Comparison of ENCODE assay signal across 16 mouse cellular contexts in genomic region chr14:33305645-33306281, GRCm38 (mm10).
DNase-seq lines count a peak whose midpoint lies in the region; ATAC-seq lines count a peak whose summit lies in the region.
"Had no signal": no experiment of that assay in that cellular context is flagged by ENCODE, and none has a peak within 500 bp of the region (broad histone marks: within the 10 kb centered on the region; RNA-seq: fewer than 3 reads in every experiment).

No protein-coding gene starts in this region.

- ATAC-seq in heart, embryonic 14.5 days (ENCODE audit: insufficient number of reproducible peaks, insufficient read depth, low FRiP score, low read depth) = peak; percentile 55

- peak; percentile 38 to 42 for DNase-seq in heart, adult 18-20 months
- no peak for DNase-seq in heart, postnatal 36 days
- peak; percentile 19 for DNase-seq in right cerebral cortex, adult 18-20 months
- DNase-seq in right cerebral cortex, postnatal 4 days = no peak
- peak; percentile 61 for DNase-seq in testis, postnatal 14 days (ENCODE audit: low spot score)
- DNase-seq in limb, embryonic 10.5 days (ENCODE audit: low spot score) = no peak
- no peak for DNase-seq in urinary bladder, postnatal 36 days (ENCODE audit: low spot score in 2 of 2)
- DNase-seq: B cell, adult 2 months; cerebellum, adult 9-10 months; gastrocnemius, postnatal 10 days; kidney, adult 8-10 months; thymus, adult 2 months had no signal

- H3K4me1 ChIP-seq in heart, embryonic 14.5 days (ENCODE audit: control insufficient read depth in 2 of 2, insufficient read depth in 2 of 2, low read length in 2 of 2) = peaks cover 10% of the 10 kb centered on the region in 2 experiments; a peak in 2 of 4 replicates
- H3K4me1 ChIP-seq in limb, embryonic 10.5 days = peaks cover 3% of the 10 kb centered on the region; the same call in 1 of the 2 replicates
- H3K4me1 ChIP-seq: liver, embryonic 15.5 days had no signal

- 27% methylated on average over 12 of the region's 12 CpGs for WGBS in heart, embryonic 14.5 days
- 73% methylated on average over 12 of the region's 12 CpGs for WGBS in limb, embryonic 10.5 days

- peak overlapping the region; percentile 31 to 58 for H3K27ac ChIP-seq in heart, embryonic 14.5 days (replicated peaks in 1 of 2; ENCODE audit: control insufficient read depth in 1 of 2, insufficient read depth in 1 of 2, low read depth in 2 of 2, low read length in 2 of 2)
- H3K27ac ChIP-seq in limb, embryonic 10.5 days = no peak overlapping the region
- H3K27ac ChIP-seq: embryonic facial prominence, embryonic 10.5 days; layer of hippocampus, adult 2 months; liver, embryonic 15.5 days had no signal

- H3K27me3 ChIP-seq in heart, embryonic 14.5 days (ENCODE audit: control insufficient read depth, insufficient read depth, low read length) = 0 out of 2 replicates have a peak, but pooled peaks cover 4% of the 10 kb centered on the region
- H3K27me3 ChIP-seq in limb, embryonic 10.5 days (ENCODE audit: low read depth, poor library complexity, severe bottlenecking) = peaks cover 7% of the 10 kb centered on the region; the same call in 1 of the 2 replicates
- H3K27me3 ChIP-seq: liver, embryonic 15.5 days had no signal

- H3K9me3 ChIP-seq in heart, embryonic 14.5 days (ENCODE audit: control insufficient read depth, low read length) = no peaks in the 10 kb centered on the region
- no peaks in the 10 kb centered on the region for H3K9me3 ChIP-seq in limb, embryonic 10.5 days (replicated peaks)
- H3K9me3 ChIP-seq: embryonic facial prominence, embryonic 10.5 days; liver, embryonic 15.5 days had no signal

- no peaks in the 10 kb centered on the region for H3K36me3 ChIP-seq in heart, embryonic 14.5 days (ENCODE audit: control insufficient read depth, insufficient read depth, low read length)
- H3K36me3 ChIP-seq in limb, embryonic 10.5 days = no peaks in the 10 kb centered on the region
- H3K36me3 ChIP-seq: embryonic facial prominence, embryonic 10.5 days; liver, embryonic 15.5 days had no signal

- H3K4me2 ChIP-seq in heart, embryonic 14.5 days (ENCODE audit: low read length) = peak overlapping the region; percentile 52
- H3K4me2 ChIP-seq: liver, embryonic 15.5 days had no signal

- H3K4me3 ChIP-seq in heart, embryonic 14.5 days (ENCODE audit: control insufficient read depth in 1 of 2, insufficient read depth in 1 of 2, low read depth in 1 of 2, low read length in 2 of 2) = peak overlapping the region in 1 of 2 experiments; percentile 14; a peak in 1 of 4 replicates
- no peak overlapping the region for H3K4me3 ChIP-seq in limb, embryonic 10.5 days
- H3K4me3 ChIP-seq: embryonic facial prominence, embryonic 10.5 days; layer of hippocampus, adult 2 months; liver, embryonic 15.5 days had no signal

- peak overlapping the region; percentile 14; the same call in 1 of the 2 replicates for H3K9ac ChIP-seq in heart, embryonic 14.5 days (ENCODE audit: low read length)
- H3K9ac ChIP-seq: liver, embryonic 15.5 days had no signal

- intact Hi-C loops in heart, postnatal 36 days (cut with DNase I) = no loop called here

Comparison
In these comparisons a context has a peak if more than half of its experiments do, and no peak if none do; other contexts are left out.
1. DNase-seq: peak in heart, adult 18-20 months (2 of 2), right cerebral cortex, adult 18-20 months (single experiment) and testis, postnatal 14 days (single experiment); none in heart, postnatal 36 days (0 of 2), right cerebral cortex, postnatal 4 days (single experiment), limb, embryonic 10.5 days (single experiment) and urinary bladder, postnatal 36 days (0 of 2).